Comparison of ENCODE assay signal across 9 mouse cellular contexts in genomic region chr16:16854836-16855235, GRCm38 (mm10). TPM values are rescaled to one million over a fixed set of nuclear protein-coding genes. Genes with fewer than 3 reads are reported as not detected.
DNase-seq lines count a peak whose midpoint lies in the region; ATAC-seq and TF ChIP-seq lines count a peak whose summit lies in the region.
"Had no signal": no experiment of that assay in that cellular context is flagged by ENCODE, and none has a peak within 500 bp of the region (broad histone marks: within the 10 kb centered on the region; RNA-seq: fewer than 3 reads in every experiment).

No protein-coding gene starts in this region.

- TF ChIP-seq POLR2A in kidney, adult 2 months (IDR thresholded peaks at IDR 0.05; ENCODE audit: low read depth, low read length), result no peak
- TF ChIP-seq POLR2A in CH12.LX (IDR thresholded peaks at IDR 0.05; ENCODE audit: low read depth, low read length), result no peak

- TF ChIP-seq RAD21 in CH12.LX (IDR thresholded peaks at IDR 0.05; ENCODE audit: low read depth, low read length), result peak; percentile 85

- H3K4me1 ChIP-seq in kidney, adult 2 months (ENCODE audit: control insufficient read depth, insufficient read depth, low read length), result no peaks in the 10 kb centered on the region
- no peaks in the 10 kb centered on the region for H3K4me1 ChIP-seq in kidney, embryonic 14.5 days (ENCODE audit: control insufficient read depth, insufficient read depth, low read length)
- no peaks in the 10 kb centered on the region for H3K4me1 ChIP-seq in CH12.LX (ENCODE audit: control insufficient read depth in 1 of 2, insufficient read depth in 2 of 2)
- H3K4me1 ChIP-seq in heart, postnatal 0 days (ENCODE audit: control insufficient read depth, insufficient read depth), result no peaks in the 10 kb centered on the region
- no peaks in the 10 kb centered on the region for H3K4me1 ChIP-seq in limb, embryonic 10.5 days
- H3K4me1 ChIP-seq in midbrain, embryonic 11.5 days (ENCODE audit: control insufficient read depth, insufficient read depth, low read length), result no peaks in the 10 kb centered on the region

- 17% methylated on average over 6 of the region's 6 CpGs for WGBS in kidney, adult 2 months
- 42% methylated on average over 6 of the region's 6 CpGs for WGBS in kidney, embryonic 14.5 days
- WGBS in heart, postnatal 0 days, result 18% methylated on average over 6 of the region's 6 CpGs
- WGBS in limb, embryonic 10.5 days, result 40% methylated on average over 6 of the region's 6 CpGs
- 40% methylated on average over 6 of the region's 6 CpGs for WGBS in midbrain, embryonic 11.5 days

- no peak for ATAC-seq in kidney, embryonic 14.5 days (ENCODE audit: low FRiP score, low TSS enrichment)
- no peak for ATAC-seq in heart, postnatal 0 days (ENCODE audit: insufficient read depth, low read depth)
- ATAC-seq in midbrain, embryonic 11.5 days (ENCODE audit: low FRiP score), result no peak

- no peak overlapping the region for H3K27ac ChIP-seq in kidney, adult 2 months (ENCODE audit: insufficient read depth, low read depth, low read length)
- H3K27ac ChIP-seq in kidney, embryonic 14.5 days (ENCODE audit: low read depth, low read length), result no peak overlapping the region
- no peak overlapping the region for H3K27ac ChIP-seq in CH12.LX (ENCODE audit: insufficient read depth, low read depth)
- H3K27ac ChIP-seq in heart, postnatal 0 days (ENCODE audit: low read depth), result no peak overlapping the region
- no peak overlapping the region for H3K27ac ChIP-seq in limb, embryonic 10.5 days
- H3K27ac ChIP-seq in midbrain, embryonic 11.5 days (ENCODE audit: low read depth, low read length), result no peak overlapping the region

- H3K4me2 ChIP-seq in kidney, embryonic 14.5 days (replicated peaks; ENCODE audit: low read depth, low read length), result no peak overlapping the region
- no peak overlapping the region for H3K4me2 ChIP-seq in CH12.LX (ENCODE audit: insufficient read depth, low read depth, poor library complexity, severe bottlenecking)
- H3K4me2 ChIP-seq in heart, postnatal 0 days (ENCODE audit: low read depth, low read length), result no peak overlapping the region
- no peak overlapping the region for H3K4me2 ChIP-seq in midbrain, embryonic 11.5 days

- H3K4me3 ChIP-seq in kidney, adult 2 months (ENCODE audit: insufficient read depth, low read depth, low read length), result no peak overlapping the region
- H3K4me3 ChIP-seq in kidney, embryonic 14.5 days (ENCODE audit: low read length), result no peak overlapping the region
- H3K4me3 ChIP-seq in CH12.LX (replicated peaks in 1 of 3; ENCODE audit: low read depth in 2 of 3, low read length in 2 of 3, poor library complexity in 1 of 3), result no peak overlapping the region
- H3K4me3 ChIP-seq in heart, postnatal 0 days (ENCODE audit: low read depth, low read length), result no peak overlapping the region
- H3K4me3 ChIP-seq in limb, embryonic 10.5 days, result no peak overlapping the region
- no peak overlapping the region for H3K4me3 ChIP-seq in midbrain, embryonic 11.5 days (ENCODE audit: low read depth, low read length)
- H3K4me3 ChIP-seq: erythroblast, embryonic 14.5 days had no signal

- no peaks in the 10 kb centered on the region for H3K79me2 ChIP-seq in CH12.LX (replicated peaks; ENCODE audit: control insufficient read depth, extremely low read depth, insufficient read depth, poor library complexity, severe bottlenecking)

- H3K9me3 ChIP-seq in kidney, embryonic 14.5 days (ENCODE audit: control insufficient read depth, low read length), result no peaks in the 10 kb centered on the region
- no peaks in the 10 kb centered on the region for H3K9me3 ChIP-seq in CH12.LX (replicated peaks; ENCODE audit: low read length)
- H3K9me3 ChIP-seq in heart, postnatal 0 days (replicated peaks; ENCODE audit: control insufficient read depth, low read length), result no peaks in the 10 kb centered on the region
- no peaks in the 10 kb centered on the region for H3K9me3 ChIP-seq in limb, embryonic 10.5 days (replicated peaks)
- no peaks in the 10 kb centered on the region for H3K9me3 ChIP-seq in midbrain, embryonic 11.5 days (ENCODE audit: control insufficient read depth, low read length)

- H3K36me3 ChIP-seq in kidney, adult 2 months (ENCODE audit: control insufficient read depth, insufficient read depth, low read length), result no peaks in the 10 kb centered on the region
- H3K36me3 ChIP-seq in kidney, embryonic 14.5 days (ENCODE audit: control insufficient read depth, insufficient read depth, low read length), result no peaks in the 10 kb centered on the region
- H3K36me3 ChIP-seq in CH12.LX (replicated peaks in 1 of 2; ENCODE audit: control insufficient read depth in 1 of 2, insufficient read depth in 1 of 2, low read length in 1 of 2), result no peaks in the 10 kb centered on the region
- no peaks in the 10 kb centered on the region for H3K36me3 ChIP-seq in heart, postnatal 0 days (replicated peaks; ENCODE audit: control insufficient read depth, insufficient read depth, low read length)
- no peaks in the 10 kb centered on the region for H3K36me3 ChIP-seq in limb, embryonic 10.5 days
- H3K36me3 ChIP-seq in midbrain, embryonic 11.5 days (ENCODE audit: control insufficient read depth, insufficient read depth, low read length), result no peaks in the 10 kb centered on the region

- TF ChIP-seq CTCF in kidney, adult 2 months (conservative IDR thresholded peaks at IDR 0.05; ENCODE audit: insufficient read depth, insufficient read length, low read depth, low read length), result peak; percentile 67
- peak; percentile 85 to 91 for TF ChIP-seq CTCF in CH12.LX (conservative IDR thresholded peaks at IDR 0.05 in 1 of 2, IDR thresholded peaks at IDR 0.05 in 1 of 2; ENCODE audit: low read depth in 2 of 2, low read length in 2 of 2)
- peak; percentile 58 for TF ChIP-seq CTCF in heart, postnatal 0 days (IDR thresholded peaks at IDR 0.05; ENCODE audit: low read depth)

- H3K9ac ChIP-seq in kidney, embryonic 14.5 days (ENCODE audit: low read depth, low read length), result no peak overlapping the region
- H3K9ac ChIP-seq in CH12.LX (ENCODE audit: insufficient read depth, low read depth), result no peak overlapping the region
- H3K9ac ChIP-seq in heart, postnatal 0 days (replicated peaks; ENCODE audit: low read depth, low read length), result no peak overlapping the region
- H3K9ac ChIP-seq in midbrain, embryonic 11.5 days (ENCODE audit: low read length), result no peak overlapping the region

- no peaks in the 10 kb centered on the region for H3K27me3 ChIP-seq in kidney, adult 2 months (replicated peaks; ENCODE audit: control insufficient read depth, insufficient read depth, low read length)
- H3K27me3 ChIP-seq in kidney, embryonic 14.5 days (ENCODE audit: control insufficient read depth, insufficient read depth, low read length), result no peaks in the 10 kb centered on the region
- H3K27me3 ChIP-seq in CH12.LX (replicated peaks), result peaks cover 5% of the 10 kb centered on the region
- no peaks in the 10 kb centered on the region for H3K27me3 ChIP-seq in heart, postnatal 0 days (ENCODE audit: control insufficient read depth, insufficient read depth, low read length)
- H3K27me3 ChIP-seq in limb, embryonic 10.5 days (ENCODE audit: low read depth, poor library complexity, severe bottlenecking), result no peaks in the 10 kb centered on the region
- no peaks in the 10 kb centered on the region for H3K27me3 ChIP-seq in midbrain, embryonic 11.5 days (ENCODE audit: control insufficient read depth, insufficient read depth, low read length)

- in situ Hi-C loops in CH12.LX (cut with MboI; ENCODE audit: low pct_ligation_motif_present, low pct_unique_long_range_greater_than_20kb, low sequenced_read_pairs), result no loop called here

- DNase-seq in kidney, adult 2 months, result peak; percentile 77
- peak; percentile 80 for DNase-seq in CH12.LX (ENCODE audit: extremely low read depth)
- peak; percentile 61 for DNase-seq in adrenal gland, postnatal 25 days
- DNase-seq in heart, postnatal 0 days (ENCODE audit: low spot score), result peak; percentile 44
- DNase-seq in limb, embryonic 10.5 days (ENCODE audit: low spot score), result peak; percentile 50
- DNase-seq in spleen, adult 18-20 months, result peak; percentile 25 to 73
- DNase-seq in midbrain, embryonic 11.5 days (ENCODE audit: low spot score, missing footprints), result no peak

- dilution Hi-C loops in CH12.LX (cut with MboI; ENCODE audit: extremely low pct_ligation_motif_present, extremely low pct_unique_long_range_greater_than_20kb, low sequenced_read_pairs), result no loop called here

- TF ChIP-seq EP300 in CH12.LX (IDR thresholded peaks at IDR 0.05; ENCODE audit: low read length), result no peak
- TF ChIP-seq EP300 in heart, postnatal 0 days (IDR thresholded peaks at IDR 0.05; ENCODE audit: low read depth), result no peak

RNA-seq across cellular contexts. Expression of gene Igll1, which starts 8.9 kb away (rescaled TPM):
- polyA plus RNA-seq in kidney, adult 2 months (2012; rRNA removed), result 0.27 and 0.30 TPM in 2 replicates
- polyA plus RNA-seq in kidney, embryonic 14.5 days (2014; fragmentation: Nextera tagmentation; extraction: Ambion mirVana), result not detected in 2 replicates
- not detected in 2 replicates for total RNA-seq in CH12.LX (2012; rRNA removed)
- not detected in 2 replicates for total RNA-seq in CH12.LX (2014; rRNA removed)
- polyA plus RNA-seq in CH12.LX (2012; ENCODE audit: insufficient read length, low read depth), result not detected in 2 replicates
- total RNA-seq in adrenal gland, postnatal 25 days (2021), result not detected in 2 replicates
- not detected in 2 replicates for total RNA-seq in heart, postnatal 0 days (2014; rRNA removed; ENCODE audit: low replicate concordance)
- polyA plus RNA-seq in heart, postnatal 0 days (2015; fragmentation: Nextera tagmentation; extraction: Ambion mirVana), result 0.14 TPM in 1 of 2 replicates, not detected in the other
- polyA plus RNA-seq in limb, embryonic 10.5 days (2016; fragmentation: Nextera tagmentation; extraction: Ambion mirVana), result 0.13 TPM in 1 of 2 replicates, not detected in the other
- polyA plus RNA-seq in midbrain, embryonic 11.5 days (2014; fragmentation: Nextera tagmentation; extraction: Ambion mirVana), result not detected in 2 replicates
- polyA plus RNA-seq: erythroblast, embryonic 14.5 days had no signal

RNA-seq across cellular contexts. Expression of gene Top3b, which starts 15.7 kb away (rescaled TPM):
- 93.6 and 105 TPM in 2 replicates for polyA plus RNA-seq in kidney, adult 2 months (2012; rRNA removed)
- 55.6 and 81.4 TPM in 2 replicates for polyA plus RNA-seq in kidney, embryonic 14.5 days (2014; fragmentation: Nextera tagmentation; extraction: Ambion mirVana)
- total RNA-seq in CH12.LX (2012; rRNA removed) (61.8 and 64.9 TPM in 2 replicates), CH12.LX (2014; rRNA removed) (50.7 and 56.7 TPM in 2 replicates)
- polyA plus RNA-seq in CH12.LX (2012; ENCODE audit: insufficient read length, low read depth), result 76.3 and 88.4 TPM in 2 replicates
- total RNA-seq in adrenal gland, postnatal 25 days (2021), result 74.9 and 75.2 TPM in 2 replicates
- 63.8 and 68.9 TPM in 2 replicates for total RNA-seq in heart, postnatal 0 days (2014; rRNA removed; ENCODE audit: low replicate concordance)
- 31.1 and 34.0 TPM in 2 replicates for polyA plus RNA-seq in heart, postnatal 0 days (2015; fragmentation: Nextera tagmentation; extraction: Ambion mirVana)
- 63.1 and 81.1 TPM in 2 replicates for polyA plus RNA-seq in limb, embryonic 10.5 days (2016; fragmentation: Nextera tagmentation; extraction: Ambion mirVana)
- polyA plus RNA-seq in midbrain, embryonic 11.5 days (2014; fragmentation: Nextera tagmentation; extraction: Ambion mirVana), result 50.0 and 56.7 TPM in 2 replicates

RNA-seq across cellular contexts. Expression of gene Vpreb1, which starts 15.8 kb away (rescaled TPM):
- polyA plus RNA-seq in kidney, adult 2 months (2012; rRNA removed), result 15.2 and 15.7 TPM in 2 replicates
- 1.7 and 2.8 TPM in 2 replicates for polyA plus RNA-seq in kidney, embryonic 14.5 days (2014; fragmentation: Nextera tagmentation; extraction: Ambion mirVana)
- 0.55 and 1.0 TPM in 2 replicates for total RNA-seq in CH12.LX (2012; rRNA removed)
- total RNA-seq in CH12.LX (2014; rRNA removed), result not detected in 2 replicates
- polyA plus RNA-seq in CH12.LX (2012; ENCODE audit: insufficient read length, low read depth), result 0.64 and 0.97 TPM in 2 replicates
- total RNA-seq in adrenal gland, postnatal 25 days (2021), result 0.91 TPM in 1 of 2 replicates, not detected in the other
- total RNA-seq in heart, postnatal 0 days (2014; rRNA removed; ENCODE audit: low replicate concordance), result not detected in 2 replicates
- 0.44 and 1.0 TPM in 2 replicates for polyA plus RNA-seq in heart, postnatal 0 days (2015; fragmentation: Nextera tagmentation; extraction: Ambion mirVana)
- 2.8 and 3.9 TPM in 2 replicates for polyA plus RNA-seq in limb, embryonic 10.5 days (2016; fragmentation: Nextera tagmentation; extraction: Ambion mirVana)
- polyA plus RNA-seq in midbrain, embryonic 11.5 days (2014; fragmentation: Nextera tagmentation; extraction: Ambion mirVana), result 0.96 and 1.5 TPM in 2 replicates

RNA-seq across cellular contexts. Expression of gene Spag6l, which starts 25.6 kb away (rescaled TPM):
- 0.72 and 1.1 TPM in 2 replicates for polyA plus RNA-seq in kidney, adult 2 months (2012; rRNA removed)
- 0.60 and 0.77 TPM in 2 replicates for polyA plus RNA-seq in kidney, embryonic 14.5 days (2014; fragmentation: Nextera tagmentation; extraction: Ambion mirVana)
- total RNA-seq in CH12.LX (2012; rRNA removed) (not detected in 2 replicates), CH12.LX (2014; rRNA removed) (not detected in 2 replicates)
- polyA plus RNA-seq in CH12.LX (2012; ENCODE audit: insufficient read length, low read depth), result not detected in 2 replicates
- 0.15 TPM in 1 of 2 replicates, not detected in the other for total RNA-seq in adrenal gland, postnatal 25 days (2021)
- total RNA-seq in heart, postnatal 0 days (2014; rRNA removed; ENCODE audit: low replicate concordance), result 0.77 TPM in 1 of 2 replicates, not detected in the other
- 0.11 and 0.34 TPM in 2 replicates for polyA plus RNA-seq in heart, postnatal 0 days (2015; fragmentation: Nextera tagmentation; extraction: Ambion mirVana)
- polyA plus RNA-seq in limb, embryonic 10.5 days (2016; fragmentation: Nextera tagmentation; extraction: Ambion mirVana), result 0.24 TPM in 1 of 2 replicates, not detected in the other
- polyA plus RNA-seq in midbrain, embryonic 11.5 days (2014; fragmentation: Nextera tagmentation; extraction: Ambion mirVana), result 1.9 and 2.2 TPM in 2 replicates
- polyA plus RNA-seq: erythroblast, embryonic 14.5 days had no signal

RNA-seq across cellular contexts. Expression of gene Ppm1f, which starts 41.4 kb away (rescaled TPM):
- 14.7 and 15.2 TPM in 2 replicates for polyA plus RNA-seq in kidney, adult 2 months (2012; rRNA removed)
- polyA plus RNA-seq in kidney, embryonic 14.5 days (2014; fragmentation: Nextera tagmentation; extraction: Ambion mirVana), result 11.0 and 21.3 TPM in 2 replicates
- total RNA-seq in CH12.LX (2012; rRNA removed), result 37.7 and 48.0 TPM in 2 replicates
- 43.2 TPM in 2 replicates for total RNA-seq in CH12.LX (2014; rRNA removed)
- polyA plus RNA-seq in CH12.LX (2012; ENCODE audit: insufficient read length, low read depth), result 47.5 and 51.4 TPM in 2 replicates
- 42.7 and 45.4 TPM in 2 replicates for total RNA-seq in adrenal gland, postnatal 25 days (2021)
- 26.6 and 40.4 TPM in 2 replicates for total RNA-seq in heart, postnatal 0 days (2014; rRNA removed; ENCODE audit: low replicate concordance)
- 14.7 and 16.4 TPM in 2 replicates for polyA plus RNA-seq in heart, postnatal 0 days (2015; fragmentation: Nextera tagmentation; extraction: Ambion mirVana)
- polyA plus RNA-seq in limb, embryonic 10.5 days (2016; fragmentation: Nextera tagmentation; extraction: Ambion mirVana), result 41.1 and 43.0 TPM in 2 replicates
- polyA plus RNA-seq in midbrain, embryonic 11.5 days (2014; fragmentation: Nextera tagmentation; extraction: Ambion mirVana), result 16.9 TPM in 2 replicates
